ENCODE assay signal across 22 mouse cellular contexts in the genomic region with DNA sequence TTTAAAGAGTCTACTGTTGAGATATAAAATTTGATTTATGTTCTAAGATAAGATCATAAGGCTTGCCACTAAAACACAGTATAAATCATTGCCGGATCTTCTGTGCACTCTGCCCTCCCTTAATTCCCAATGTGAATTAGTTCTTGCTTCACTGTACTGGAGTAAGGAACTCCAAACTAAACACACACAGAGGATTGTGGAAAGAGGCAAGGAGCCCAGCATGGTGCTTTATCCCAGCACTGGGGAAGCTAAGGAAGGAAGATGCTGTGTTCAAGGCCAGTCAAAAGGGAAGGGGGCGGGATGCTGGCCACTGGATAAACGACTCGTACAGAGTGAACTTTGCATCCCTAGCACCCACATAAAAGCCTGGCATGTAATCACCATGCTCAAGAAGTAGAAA. TPM values are rescaled to one million over a fixed set of nuclear protein-coding genes. Genes with fewer than 3 reads are reported as not detected.
DNase-seq lines count a peak whose midpoint lies in the region; ATAC-seq lines count a peak whose summit lies in the region.
"Had no signal": no experiment of that assay in that cellular context is flagged by ENCODE, and none has a peak within 500 bp of the region (broad histone marks: within the 10 kb centered on the region; RNA-seq: fewer than 3 reads in every experiment).

No protein-coding gene starts in this region.

- no peak overlapping the region for H3K4me3 ChIP-seq in heart, embryonic 12.5 days
- H3K4me3 ChIP-seq in kidney, embryonic 14.5 days (ENCODE audit: low read length): no peak overlapping the region
- H3K4me3 ChIP-seq: embryonic facial prominence, embryonic 15.5 days; forebrain, embryonic 12.5 days; heart, embryonic 10.5 days; hindbrain, embryonic 10.5 days; hindbrain, embryonic 15.5 days; liver, embryonic 13.5 days had no signal

- WGBS in heart, embryonic 12.5 days: 68% methylated on average over 4 of the region's 4 CpGs
- WGBS in kidney, embryonic 14.5 days: 60% methylated on average over 4 of the region's 4 CpGs

- no peaks in the 10 kb centered on the region for H3K27me3 ChIP-seq in heart, embryonic 12.5 days (replicated peaks)
- H3K27me3 ChIP-seq in kidney, embryonic 14.5 days (ENCODE audit: control insufficient read depth, insufficient read depth, low read length): no peaks in the 10 kb centered on the region
- H3K27me3 ChIP-seq: embryonic facial prominence, embryonic 15.5 days; forebrain, embryonic 12.5 days; hindbrain, embryonic 15.5 days; liver, embryonic 13.5 days had no signal

- no peak overlapping the region for H3K9ac ChIP-seq in heart, embryonic 12.5 days
- H3K9ac ChIP-seq in kidney, embryonic 14.5 days (ENCODE audit: low read depth, low read length): no peak overlapping the region
- H3K9ac ChIP-seq: embryonic facial prominence, embryonic 15.5 days; forebrain, embryonic 12.5 days; forebrain, postnatal 0 days; hindbrain, embryonic 15.5 days; liver, embryonic 13.5 days had no signal

- H3K4me2 ChIP-seq in heart, embryonic 12.5 days: no peak overlapping the region
- H3K4me2 ChIP-seq in kidney, embryonic 14.5 days (replicated peaks; ENCODE audit: low read depth, low read length): no peak overlapping the region
- H3K4me2 ChIP-seq: embryonic facial prominence, embryonic 15.5 days; forebrain, embryonic 12.5 days; hindbrain, embryonic 15.5 days; liver, embryonic 13.5 days had no signal

- no peak for DNase-seq in heart, adult 8-10 months (ENCODE audit: low spot score)
- DNase-seq in 3T3-L1 (ENCODE audit: low read depth, low spot score): peak; percentile 38
- DNase-seq in kidney, postnatal 25 days: peak; percentile 8 to 41
- DNase-seq in cerebellum, adult 11-12 months: no peak
- no peak for DNase-seq in adrenal gland, adult 18-20 months (ENCODE audit: low spot score in 2 of 2)
- DNase-seq: cerebellum, adult 2 months; cerebellum, postnatal 14 days; forebrain, postnatal 0 days; heart, postnatal 10 days; layer of hippocampus, postnatal 36 days; left cerebral cortex, postnatal 4 days; liver, embryonic 13.5 days; lung, adult 18-20 months; lung, postnatal 10 days; midbrain, embryonic 14.5 days had no signal

- ATAC-seq in heart, embryonic 12.5 days (ENCODE audit: insufficient number of reproducible peaks, low FRiP score): no peak
- ATAC-seq in kidney, embryonic 14.5 days (ENCODE audit: low FRiP score, low TSS enrichment): peak; percentile 57; the same call in 1 of the 2 replicates
- ATAC-seq: forebrain, postnatal 0 days had no signal

- H3K4me1 ChIP-seq in heart, embryonic 12.5 days (replicated peaks): peaks cover 16% of the 10 kb centered on the region
- 0 out of 2 replicates have a peak, but pooled peaks cover 2% of the 10 kb centered on the region for H3K4me1 ChIP-seq in kidney, embryonic 14.5 days (ENCODE audit: control insufficient read depth, insufficient read depth, low read length)
- H3K4me1 ChIP-seq: embryonic facial prominence, embryonic 15.5 days; hindbrain, embryonic 15.5 days had no signal

- H3K36me3 ChIP-seq in heart, embryonic 12.5 days: no peaks in the 10 kb centered on the region
- H3K36me3 ChIP-seq in kidney, embryonic 14.5 days (ENCODE audit: control insufficient read depth, insufficient read depth, low read length): no peaks in the 10 kb centered on the region
- H3K36me3 ChIP-seq: embryonic facial prominence, embryonic 15.5 days; forebrain, embryonic 12.5 days; heart, embryonic 10.5 days; hindbrain, embryonic 10.5 days; hindbrain, embryonic 15.5 days; liver, embryonic 13.5 days had no signal

- no peaks in the 10 kb centered on the region for H3K9me3 ChIP-seq in heart, embryonic 12.5 days (replicated peaks)
- H3K9me3 ChIP-seq in kidney, embryonic 14.5 days (ENCODE audit: control insufficient read depth, low read length): no peaks in the 10 kb centered on the region
- H3K9me3 ChIP-seq: embryonic facial prominence, embryonic 15.5 days; forebrain, embryonic 12.5 days; heart, embryonic 10.5 days; hindbrain, embryonic 10.5 days; hindbrain, embryonic 15.5 days; liver, embryonic 13.5 days had no signal

- 0 out of 2 replicates have a peak overlapping the region, but pooled peaks have one; percentile 48 for H3K27ac ChIP-seq in heart, embryonic 12.5 days (ENCODE audit: poor library complexity, severe bottlenecking)
- H3K27ac ChIP-seq in kidney, embryonic 14.5 days (ENCODE audit: low read depth, low read length): 0 out of 2 replicates have a peak overlapping the region, but pooled peaks have one; percentile 30
- H3K27ac ChIP-seq: embryonic facial prominence, embryonic 15.5 days; forebrain, embryonic 12.5 days; heart, embryonic 10.5 days; hindbrain, embryonic 10.5 days; hindbrain, embryonic 15.5 days; liver, embryonic 13.5 days had no signal

RNA-seq across cellular contexts. Expression of a gene that starts 51.1 kb away (rescaled TPM):
- 13.6 and 17.2 TPM in 2 replicates for polyA plus RNA-seq in heart, embryonic 12.5 days (2016; fragmentation: Nextera tagmentation; extraction: Ambion mirVana)
- total RNA-seq in heart, adult 8-10 months (2022): 10 to 100 TPM in 3 of 4 experiments, 1 to 10 TPM in 1; 9.9 to 18.2 (median 12.5) TPM
- 11.4 and 18.3 TPM in 2 replicates for polyA plus RNA-seq in kidney, embryonic 14.5 days (2014; fragmentation: Nextera tagmentation; extraction: Ambion mirVana)
- 10 to 100 TPM; 15.9 to 23.1 TPM for total RNA-seq in adrenal gland, adult 18-20 months (2021)

RNA-seq across cellular contexts. Expression of a gene that starts 54.8 kb away (rescaled TPM):
- 84.8 and 86.4 TPM in 2 replicates for polyA plus RNA-seq in heart, embryonic 12.5 days (2016; fragmentation: Nextera tagmentation; extraction: Ambion mirVana)
- 10 to 100 TPM; 24.9 to 32.3 (median 27.3) TPM for total RNA-seq in heart, adult 8-10 months (2022)
- polyA plus RNA-seq in kidney, embryonic 14.5 days (2014; fragmentation: Nextera tagmentation; extraction: Ambion mirVana): 69.9 and 110 TPM in 2 replicates
- total RNA-seq in adrenal gland, adult 18-20 months (2021): 10 to 100 TPM; 54.0 to 64.5 TPM

Comparison
In these comparisons a context has a peak if more than half of its experiments do, and no peak if none do; other contexts are left out.
1. DNase-seq: peak in 3T3-L1 (single experiment) and kidney, postnatal 25 days (2 of 2); none in heart, adult 8-10 months (single experiment), cerebellum, adult 11-12 months (single experiment) and adrenal gland, adult 18-20 months (0 of 2).